8 mouse cellular contexts compared by ENCODE assay signal in genomic region chr5:36581259-36581923, GRCm38 (mm10). TPM values are rescaled to one million over a fixed set of nuclear protein-coding genes. Genes with fewer than 3 reads are reported as not detected.
DNase-seq lines count a peak whose midpoint lies in the region; ATAC-seq and TF ChIP-seq lines count a peak whose summit lies in the region.

No protein-coding gene starts in this region.

- no peaks in the 10 kb centered on the region for H3K27me3 ChIP-seq in embryonic facial prominence, embryonic 12.5 days
- H3K27me3 ChIP-seq in hindbrain, postnatal 0 days (ENCODE audit: insufficient read depth, low read length) = no peaks in the 10 kb centered on the region
- no peaks in the 10 kb centered on the region for H3K27me3 ChIP-seq in myocyte (ENCODE audit: control insufficient read depth, insufficient read depth, insufficient read length)

- peaks cover 16% of the 10 kb centered on the region for H3K4me1 ChIP-seq in embryonic facial prominence, embryonic 12.5 days
- H3K4me1 ChIP-seq in hindbrain, postnatal 0 days (ENCODE audit: insufficient read depth, low read length) = peaks cover 8% of the 10 kb centered on the region; the same call in 1 of the 2 replicates

- H3K79me2 ChIP-seq in myocyte (ENCODE audit: control insufficient read depth, insufficient read depth) = peaks cover 5% of the 10 kb centered on the region

- H3K4me2 ChIP-seq in embryonic facial prominence, embryonic 12.5 days (replicated peaks) = peak overlapping the region; percentile 93
- peak overlapping the region; percentile 89 for H3K4me2 ChIP-seq in hindbrain, postnatal 0 days (ENCODE audit: low read depth, low read length)
- H3K4me2 ChIP-seq in myocyte (ENCODE audit: low read depth) = peak overlapping the region; percentile 78

- H3K36me3 ChIP-seq in embryonic facial prominence, embryonic 12.5 days = no peaks in the 10 kb centered on the region
- no peaks in the 10 kb centered on the region for H3K36me3 ChIP-seq in hindbrain, postnatal 0 days (ENCODE audit: insufficient read depth, low read length)
- H3K36me3 ChIP-seq in myocyte (ENCODE audit: control insufficient read depth, insufficient read depth) = no peaks in the 10 kb centered on the region

- H3ac ChIP-seq in myocyte (ENCODE audit: control insufficient read depth, insufficient read length) = peak overlapping the region; percentile 56

- no peak for TF ChIP-seq POLR2A in myocyte (IDR thresholded peaks at IDR 0.05; ENCODE audit: insufficient read length, low read depth)

- no peaks in the 10 kb centered on the region for H3K9me3 ChIP-seq in embryonic facial prominence, embryonic 12.5 days
- H3K9me3 ChIP-seq in hindbrain, postnatal 0 days (ENCODE audit: low read length) = no peaks in the 10 kb centered on the region

- H3K27ac ChIP-seq in layer of hippocampus, adult 2 months = peak overlapping the region; percentile 98
- H3K27ac ChIP-seq in embryonic facial prominence, embryonic 12.5 days = no peak overlapping the region; the same call in 1 of the 2 replicates
- H3K27ac ChIP-seq in hindbrain, postnatal 0 days = peak overlapping the region; percentile 92; the same call in 1 of the 2 replicates

- ATAC-seq in embryonic facial prominence, embryonic 12.5 days (ENCODE audit: insufficient number of reproducible peaks, insufficient read depth, low FRiP score, low TSS enrichment) = peak; percentile 4; the same call in 1 of the 2 replicates
- no peak; the same call in 1 of the 2 replicates for ATAC-seq in hindbrain, postnatal 0 days

- H3K9ac ChIP-seq in embryonic facial prominence, embryonic 12.5 days = peak overlapping the region; percentile 51
- peak overlapping the region; percentile 75 for H3K9ac ChIP-seq in hindbrain, postnatal 0 days (replicated peaks; ENCODE audit: low read length)

- no peak for TF ChIP-seq CTCF in layer of hippocampus, adult 2 months (conservative IDR thresholded peaks at IDR 0.05)
- TF ChIP-seq CTCF in hindbrain, postnatal 0 days (IDR thresholded peaks at IDR 0.05; ENCODE audit: low read depth) = no peak

- H3K4me3 ChIP-seq in layer of hippocampus, adult 2 months = peak overlapping the region; percentile 88
- H3K4me3 ChIP-seq in embryonic facial prominence, embryonic 12.5 days = peak overlapping the region; percentile 78
- H3K4me3 ChIP-seq in hindbrain, postnatal 0 days (ENCODE audit: low read length) = peak overlapping the region; percentile 78
- peak overlapping the region; percentile 56 for H3K4me3 ChIP-seq in myocyte

- no peak for DNase-seq in layer of hippocampus, adult 2 months (ENCODE audit: low spot score in 2 of 2)
- no peak for DNase-seq in layer of hippocampus, adult 18-20 months (ENCODE audit: low spot score in 2 of 2)
- DNase-seq in hindbrain, postnatal 0 days (ENCODE audit: low spot score) = no peak
- DNase-seq in cerebellum, adult 11-12 months = no peak
- no peak for DNase-seq in spleen, adult 18-20 months
- no peak for DNase-seq in left cerebral cortex, adult 18-20 months (ENCODE audit: low spot score in 2 of 2)

- WGBS in embryonic facial prominence, embryonic 12.5 days = under 1% methylated on average over 40 of the region's 40 CpGs
- under 1% methylated on average over 40 of the region's 40 CpGs for WGBS in hindbrain, postnatal 0 days

TF ChIP-seq in myocyte, 11 proteins besides CTCF, POLR2A, EP300 and RAD21:
- TF ChIP-seq MYOG (IDR thresholded peaks at IDR 0.05; ENCODE audit: control insufficient read depth in 1 of 3, insufficient read depth in 1 of 3, insufficient read length in 2 of 3, low read depth in 2 of 3) (peak in 1 of 3 experiments; percentile 71), SRF (IDR thresholded peaks at IDR 0.05; ENCODE audit: control insufficient read depth, insufficient read length, low read depth) (no peak), MYOD1 (IDR thresholded peaks at IDR 0.05; ENCODE audit: control insufficient read depth in 1 of 3, insufficient read length in 2 of 3, low read depth in 2 of 3) (peak in 2 of 3 experiments; percentile 42 to 71)

RNA-seq across cellular contexts. Expression of gene Tbc1d14, which starts 11.7 kb away (rescaled TPM):
- total RNA-seq in layer of hippocampus, adult 2 months (2021) = 100 to 1,000 TPM; 101 to 105 TPM
- 10 to 100 TPM; 82.2 to 92.2 TPM for total RNA-seq in layer of hippocampus, adult 18-20 months (2021)
- polyA plus RNA-seq in embryonic facial prominence, embryonic 12.5 days (2016; fragmentation: Nextera tagmentation; extraction: Ambion mirVana) = 44.5 and 45.8 TPM in 2 replicates
- total RNA-seq in hindbrain, postnatal 0 days (2014; rRNA removed) = 22.9 and 28.6 TPM in 2 replicates
- 43.2 and 46.4 TPM in 2 replicates for polyA plus RNA-seq in hindbrain, postnatal 0 days (2015; fragmentation: Nextera tagmentation; extraction: Ambion mirVana)
- polyA plus RNA-seq in myocyte (2012; fragmentation: generic; extraction: Trizol) = 7.8 TPM
- total RNA-seq in left cerebral cortex, adult 18-20 months (2021) = 10 to 100 TPM; 71.6 to 73.0 TPM
